Mouse (Mus musculus) embryonic facial prominence, embryonic 13.5 days (tissue): ENCODE measurements around the gene Snrpd3. TPM values are rescaled to one million over a fixed set of nuclear protein-coding genes. Genes with fewer than 3 reads are reported as not detected.
"Not testable (repeated sequence)": the region's sequence is repeated elsewhere in the genome, so short reads cannot be mapped to it uniquely, and the experiment has no call there.

Experiments used
- ATAC-seq: fragments of 200-750 bp; cut with Nextera tagmentation; 2 replicates; pipeline ENCODE4 v1.8.0; 2017; ENCODE audit warnings: low read depth; ENCODE audit not compliant: insufficient number of reproducible peaks, insufficient read depth, low FRiP score, low TSS enrichment
- H3K27ac ChIP-seq: fragments of 300-500 bp; sonication (generic); 2 replicates; pipeline ENCODE4 v1.5.1; 2015; ENCODE audit warnings: moderate library complexity, mild to moderate bottlenecking, inconsistent platforms
- H3K27me3 ChIP-seq: fragments of 300-500 bp; sonication (generic); 2 replicates; pipeline ENCODE4 v1.6.1; 2015; ENCODE audit warnings: mild to moderate bottlenecking, inconsistent platforms
- H3K36me3 ChIP-seq: fragments of 300-500 bp; sonication (generic); 2 replicates; pipeline ENCODE4 v1.6.1; 2015; ENCODE audit warnings: mild to moderate bottlenecking, inconsistent platforms
- H3K4me1 ChIP-seq: fragments of 300-500 bp; sonication (generic); 2 replicates; pipeline ENCODE4 v1.6.1; 2015; ENCODE audit warnings: inconsistent platforms
- H3K4me2 ChIP-seq: fragments of 300-500 bp; sonication (generic); 2 replicates; pipeline ENCODE4 v1.6.1; 2015; ENCODE audit warnings: moderate library complexity, mild to moderate bottlenecking, inconsistent platforms
- H3K4me3 ChIP-seq: fragments of 300-500 bp; sonication (generic); 2 replicates; pipeline ENCODE4 v1.5.1; 2015; ENCODE audit warnings: mild to moderate bottlenecking, inconsistent platforms
- H3K9ac ChIP-seq: fragments of 300-500 bp; sonication (generic); 2 replicates; pipeline ENCODE4 v1.6.1; 2015; ENCODE audit warnings: mild to moderate bottlenecking, inconsistent platforms
- H3K9me3 ChIP-seq: fragments of 300-500 bp; sonication (generic); 2 replicates; pipeline ENCODE4 v1.6.1; 2016; ENCODE audit warnings: inconsistent platforms
- WGBS: fragments of 180-500 bp; shearing (Covaris S2); methylation state at CpG from one replicate; pipeline ENCODE4 v1.1.7; 2015; ENCODE audit warnings: mixed read lengths; 5-methylcytosine and 5-hydroxymethylcytosine counted together
- polyA plus RNA-seq: library from polyadenylated mRNA; unstranded; fragments of >200 nt; fragmentation: Nextera tagmentation; extraction: Ambion mirVana; gene quantifications from 2 replicates; pipeline ENCODE4 v1.2.1, GENCODE M21; 2015

Gene Snrpd3
- polyA plus RNA-seq, 1 experiment from 2014 or later: 214 TPM

- H3K4me2 ChIP-seq: no peak overlapping the region
- no peaks in the 10 kb centered on the region for H3K4me1 ChIP-seq
- H3K9me3 ChIP-seq: no peaks in the 10 kb centered on the region
- H3K27ac ChIP-seq: no peak overlapping the region
- H3K36me3 ChIP-seq: no peaks in the 10 kb centered on the region
- no peaks in the 10 kb centered on the region for H3K27me3 ChIP-seq
- WGBS: 51% methylated on average over 9 of the region's 9 CpGs
- ATAC-seq: no peak
- H3K9ac ChIP-seq: no peak overlapping the region
- no peak overlapping the region for H3K4me3 ChIP-seq
These were observed 31.0 kb upstream of the Snrpd3 start for GRCm38 (mm10) chr10:75486086-75486979.

- no peak overlapping the region for H3K27ac ChIP-seq
- ATAC-seq: no peak
- no peak overlapping the region for H3K9ac ChIP-seq
- H3K4me3 ChIP-seq: no peak overlapping the region
- no peaks in the 10 kb centered on the region for H3K9me3 ChIP-seq
- no peaks in the 10 kb centered on the region for H3K36me3 ChIP-seq
- no peaks in the 10 kb centered on the region for H3K4me1 ChIP-seq
- H3K27me3 ChIP-seq: no peaks in the 10 kb centered on the region
- 65% methylated on average over 3 of the region's 3 CpGs for WGBS
- no peak overlapping the region for H3K4me2 ChIP-seq
These were observed 30.2 kb upstream of the Snrpd3 start for GRCm38 (mm10) chr10:75487131-75487530.

DNA sequence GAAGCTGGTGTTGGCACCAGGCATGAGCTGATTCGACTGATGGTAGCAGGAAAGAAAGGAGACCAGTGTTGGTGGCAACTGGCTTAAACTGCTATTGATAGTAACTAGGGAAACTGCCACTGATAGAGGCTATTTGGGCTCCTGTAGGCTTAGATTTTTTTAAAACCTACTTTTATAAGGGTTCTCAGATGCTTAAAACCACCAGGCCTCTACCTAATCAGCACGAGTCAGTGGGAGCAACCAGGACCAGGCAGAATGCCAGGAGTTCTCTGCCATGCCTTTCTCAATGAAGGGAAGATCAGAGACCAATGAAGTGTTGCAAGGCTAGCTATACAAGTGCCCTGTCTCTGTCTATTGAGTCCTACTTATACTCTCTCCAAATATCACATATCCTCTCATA lies 27.8 kb upstream of the Snrpd3 start:
- no peaks in the 10 kb centered on the region for H3K9me3 ChIP-seq
- ATAC-seq: no peak
- H3K4me3 ChIP-seq: no peak overlapping the region
- H3K36me3 ChIP-seq: no peaks in the 10 kb centered on the region
- H3K9ac ChIP-seq: no peak overlapping the region
- no peaks in the 10 kb centered on the region for H3K27me3 ChIP-seq
- 65% methylated on average over 2 of the region's 2 CpGs for WGBS
- H3K4me1 ChIP-seq: no peaks in the 10 kb centered on the region
- no peak overlapping the region for H3K4me2 ChIP-seq
- H3K27ac ChIP-seq: no peak overlapping the region

- Histone ChIP-seq H3K36me3 (no peaks in the 10 kb centered on the region), H3K9ac (no peak overlapping the region), H3K4me3 (no peak overlapping the region), H3K27ac (no peak overlapping the region), H3K27me3 (no peaks in the 10 kb centered on the region), H3K4me1 (no peaks in the 10 kb centered on the region), H3K9me3 (no peaks in the 10 kb centered on the region), H3K4me2 (no peak overlapping the region)
- no peak for ATAC-seq
- WGBS: 78% methylated on average over 2 of the region's 2 CpGs
These were observed 26.6 kb upstream of the Snrpd3 start for GRCm38 (mm10) chr10:75490731-75491130.

- Histone ChIP-seq H3K4me1 (no peaks in the 10 kb centered on the region), H3K27me3 (no peaks in the 10 kb centered on the region)
These were observed 26.0 kb upstream of the Snrpd3 start for GRCm38 (mm10) chr10:75491234-75491935.

GRCm38 (mm10) chr10:75491936-75492262 lies 25.5 kb upstream of the Snrpd3 start:
- Histone ChIP-seq H3K36me3 (no peaks in the 10 kb centered on the region), H3K9ac (no peak overlapping the region), H3K27ac (no peak overlapping the region), H3K4me1 (no peaks in the 10 kb centered on the region), H3K27me3 (no peaks in the 10 kb centered on the region), H3K4me2 (no peak overlapping the region), H3K9me3 (no peaks in the 10 kb centered on the region), H3K4me3 (no peak overlapping the region)
- ATAC-seq: no peak
- WGBS: 44% methylated on average over 2 of the region's 2 CpGs

More at GRCm38 (mm10) chr10:75491234-75491935, 26.0 kb upstream of the Snrpd3 start:
- H3K27ac ChIP-seq: no peak overlapping the region
- ATAC-seq: no peak
- H3K9ac ChIP-seq: no peak overlapping the region
- no peak overlapping the region for H3K4me2 ChIP-seq
- H3K4me3 ChIP-seq: no peak overlapping the region
- no peaks in the 10 kb centered on the region for H3K36me3 ChIP-seq
- 79% methylated on average over 3 of the region's 3 CpGs for WGBS
- no peaks in the 10 kb centered on the region for H3K9me3 ChIP-seq

DNA sequence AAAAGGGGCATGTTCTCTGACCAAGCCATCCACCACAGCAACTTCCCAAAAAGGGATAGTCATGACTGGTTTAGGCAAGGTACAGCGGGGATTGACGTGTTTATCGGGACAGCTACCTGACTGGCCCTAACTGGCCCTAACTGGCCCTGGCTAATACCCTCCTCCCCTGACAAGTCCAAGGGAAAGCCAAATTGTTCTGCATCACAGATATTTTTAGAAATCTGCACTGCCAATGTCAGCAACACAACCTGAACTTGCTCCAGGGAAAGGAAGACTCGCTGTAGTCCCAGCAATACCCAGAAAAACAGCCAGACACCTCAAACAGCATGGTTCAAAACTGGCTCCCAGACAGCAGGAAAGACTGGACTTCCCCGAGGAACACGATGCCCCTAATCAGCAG lies 22.0 kb upstream of the Snrpd3 start:
- no peaks in the 10 kb centered on the region for H3K9me3 ChIP-seq
- 60% methylated on average over 6 of the region's 6 CpGs for WGBS
- H3K27ac ChIP-seq: no peak overlapping the region
- ATAC-seq: no peak
- no peaks in the 10 kb centered on the region for H3K27me3 ChIP-seq
- no peaks in the 10 kb centered on the region for H3K36me3 ChIP-seq
- no peak overlapping the region for H3K9ac ChIP-seq
- no peak overlapping the region for H3K4me3 ChIP-seq
- no peaks in the 10 kb centered on the region for H3K4me1 ChIP-seq
- no peak overlapping the region for H3K4me2 ChIP-seq

- H3K27me3 ChIP-seq: no peaks in the 10 kb centered on the region
- no peak overlapping the region for H3K27ac ChIP-seq
- no peak overlapping the region for H3K4me3 ChIP-seq
- no peaks in the 10 kb centered on the region for H3K36me3 ChIP-seq
- no peak for ATAC-seq
- H3K4me2 ChIP-seq: no peak overlapping the region
- no peaks in the 10 kb centered on the region for H3K9me3 ChIP-seq
- H3K9ac ChIP-seq: no peak overlapping the region
- H3K4me1 ChIP-seq: no peaks in the 10 kb centered on the region
These were observed 21.4 kb upstream of the Snrpd3 start for GRCm38 (mm10) chr10:75495921-75496320.

DNA sequence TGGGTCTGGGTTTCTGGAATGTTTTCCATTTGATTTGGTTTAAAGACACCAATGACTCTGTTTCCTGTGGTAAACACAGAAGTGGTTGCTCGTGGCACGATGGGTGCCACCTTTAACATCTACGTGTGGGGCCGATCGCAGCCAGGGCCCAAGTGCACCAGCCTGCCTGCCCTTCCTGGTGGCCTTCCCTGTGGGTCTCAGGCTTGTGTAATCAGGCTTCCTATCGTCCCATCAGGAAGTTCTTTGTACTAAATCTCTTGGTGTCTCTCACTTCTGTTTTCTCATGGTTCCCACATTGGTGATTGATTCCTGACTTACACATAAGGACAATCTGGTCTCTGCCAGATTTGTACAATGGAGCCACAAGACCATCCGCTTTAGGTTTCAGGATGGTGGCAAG lies 18.1 kb upstream of the Snrpd3 start:
- not testable (repeated sequence) for H3K9me3 ChIP-seq, H3K4me3 ChIP-seq

GRCm38 (mm10) chr10:75499791-75500190 lies 17.6 kb upstream of the Snrpd3 start:
- WGBS: 41% methylated on average over 3 of the region's 3 CpGs
- no peak overlapping the region for H3K27ac ChIP-seq
- H3K27me3 ChIP-seq: no peaks in the 10 kb centered on the region
- no peak overlapping the region for H3K4me3 ChIP-seq
- no peak overlapping the region for H3K9ac ChIP-seq
- ATAC-seq: no peak
- no peaks in the 10 kb centered on the region for H3K36me3 ChIP-seq
- no peaks in the 10 kb centered on the region for H3K9me3 ChIP-seq
- H3K4me1 ChIP-seq: no peaks in the 10 kb centered on the region
- H3K4me2 ChIP-seq: no peak overlapping the region

More for the DNA sequence above, 18.1 kb upstream of the Snrpd3 start:
- not testable (repeated sequence) for H3K27me3 ChIP-seq, H3K4me1 ChIP-seq, H3K36me3 ChIP-seq, H3K27ac ChIP-seq, H3K9ac ChIP-seq, H3K4me2 ChIP-seq, ATAC-seq
- WGBS: 86% methylated on average over 7 of the region's 7 CpGs

DNA sequence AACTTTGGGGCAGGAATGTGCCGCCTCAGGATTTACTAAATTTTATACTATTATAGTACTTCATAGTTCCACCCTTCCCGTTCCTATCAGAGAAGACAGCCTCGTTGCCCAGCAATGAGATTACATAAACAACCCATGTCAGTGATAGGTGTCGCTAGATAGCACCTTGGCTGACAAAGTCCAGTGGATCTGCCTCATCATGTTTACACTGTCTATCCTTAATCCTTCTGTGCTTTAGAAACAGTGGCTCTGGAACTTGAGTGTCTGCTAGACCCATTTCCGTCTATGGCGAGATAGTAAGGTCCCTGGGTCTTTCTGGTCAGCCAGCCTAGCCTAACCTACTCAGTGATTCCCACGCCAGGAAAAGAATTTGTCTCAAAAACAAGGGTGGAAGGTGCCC lies 17.0 kb upstream of the Snrpd3 start:
- no peaks in the 10 kb centered on the region for H3K36me3 ChIP-seq
- no peak for ATAC-seq
- no peak overlapping the region for H3K4me2 ChIP-seq
- no peak overlapping the region for H3K9ac ChIP-seq
- WGBS: 71% methylated on average over 7 of the region's 7 CpGs
- no peaks in the 10 kb centered on the region for H3K9me3 ChIP-seq
- H3K4me1 ChIP-seq: no peaks in the 10 kb centered on the region
- no peak overlapping the region for H3K27ac ChIP-seq
- no peak overlapping the region for H3K4me3 ChIP-seq
- H3K27me3 ChIP-seq: no peaks in the 10 kb centered on the region

- H3K9ac ChIP-seq: no peak overlapping the region
- no peaks in the 10 kb centered on the region for H3K4me1 ChIP-seq
- no peaks in the 10 kb centered on the region for H3K9me3 ChIP-seq
- ATAC-seq: no peak
- no peak overlapping the region for H3K4me3 ChIP-seq
- WGBS: 94% methylated on average over 1 of the region's 1 CpGs
- H3K4me2 ChIP-seq: no peak overlapping the region
- no peak overlapping the region for H3K27ac ChIP-seq
- no peaks in the 10 kb centered on the region for H3K27me3 ChIP-seq
- H3K36me3 ChIP-seq: no peaks in the 10 kb centered on the region
These were observed 15.7 kb upstream of the Snrpd3 start for GRCm38 (mm10) chr10:75501641-75502040.
